Mouse (Mus musculus): ENCODE data around the gene Herc1.

Gene Herc1

GRCm38 (mm10) chr9:66501248-66501647 lies 151.0 kb downstream of the Herc1 start:
- DNase-seq (ENCODE audit: low read depth, low spot score) = no peak

GRCm38 (mm10) chr9:66503879-66504411 lies 153.7 kb downstream of the Herc1 start:
- no peak for DNase-seq (ENCODE audit: low read depth, low spot score)

- no peak for DNase-seq (ENCODE audit: low read depth, low spot score)
Measured at GRCm38 (mm10) chr9:66504518-66504917, 154.3 kb downstream of the Herc1 start.

GRCm38 (mm10) chr9:66505141-66505917 lies 155.1 kb downstream of the Herc1 start:
- DNase-seq (ENCODE audit: low read depth, low spot score) = no peak

GRCm38 (mm10) chr9:66506011-66506410 lies 155.8 kb downstream of the Herc1 start:
- no peak for DNase-seq (ENCODE audit: low read depth, low spot score)

GRCm38 (mm10) chr9:66506424-66506823 lies 156.2 kb downstream of the Herc1 start:
- DNase-seq (ENCODE audit: low read depth, low spot score) = no peak

- no peak for DNase-seq (ENCODE audit: low read depth, low spot score)
Measured at GRCm38 (mm10) chr9:66507684-66508083, 157.4 kb downstream of the Herc1 start.

- DNase-seq (ENCODE audit: low read depth, low spot score) = no peak
Measured at GRCm38 (mm10) chr9:66508890-66509399, 158.7 kb downstream of the Herc1 start.

- DNase-seq (ENCODE audit: low read depth, low spot score) = no peak
Measured at GRCm38 (mm10) chr9:66510351-66510841, 160.1 kb downstream of the Herc1 start.

GRCm38 (mm10) chr9:66510944-66511343 lies 160.7 kb downstream of the Herc1 start:
- DNase-seq (ENCODE audit: low read depth, low spot score) = no peak

GRCm38 (mm10) chr9:66511580-66512350 lies 161.5 kb downstream of the Herc1 start:
- peak; percentile 91 for DNase-seq (ENCODE audit: low read depth, low spot score)

- peak; percentile 50 for DNase-seq (ENCODE audit: low read depth, low spot score)
Measured at GRCm38 (mm10) chr9:66512351-66512671, 162.1 kb downstream of the Herc1 start.

GRCm38 (mm10) chr9:66513150-66513549 lies 162.9 kb downstream of the Herc1 start:
- DNase-seq (ENCODE audit: low read depth, low spot score) = peak; percentile 13

- DNase-seq (ENCODE audit: low read depth, low spot score) = no peak
Measured at GRCm38 (mm10) chr9:66513661-66514255, 163.5 kb downstream of the Herc1 start.

- DNase-seq (ENCODE audit: low read depth, low spot score) = no peak
Measured at GRCm38 (mm10) chr9:66514256-66514770, 164.1 kb downstream of the Herc1 start, which contains the start of gene Fbxl22. Fbxl22 (minus strand) TSS chr9:66514593.

GRCm38 (mm10) chr9:66515115-66515514 lies 164.9 kb downstream of the Herc1 start:
- no peak for DNase-seq (ENCODE audit: low read depth, low spot score)

- DNase-seq (ENCODE audit: low read depth, low spot score) = no peak
Measured at GRCm38 (mm10) chr9:66515680-66516210, 165.5 kb downstream of the Herc1 start.

GRCm38 (mm10) chr9:66516296-66516940 lies 166.2 kb downstream of the Herc1 start:
- no peak for DNase-seq (ENCODE audit: low read depth, low spot score)

- DNase-seq (ENCODE audit: low read depth, low spot score) = no peak
Measured at GRCm38 (mm10) chr9:66517746-66518145, 167.5 kb downstream of the Herc1 start.

- DNase-seq (ENCODE audit: low read depth, low spot score) = no peak
Measured at GRCm38 (mm10) chr9:66518251-66518650, 168.0 kb downstream of the Herc1 start.

GRCm38 (mm10) chr9:66518901-66519300 lies 168.7 kb downstream of the Herc1 start:
- no peak for DNase-seq (ENCODE audit: low read depth, low spot score)

All from retina, adult 2 months (tissue).